Mouse (Mus musculus) adrenal gland, postnatal 25 days (tissue): Measurements from ENCODE around the gene Ddx24. TPM values are rescaled to one million over a fixed set of nuclear protein-coding genes. Genes with fewer than 3 reads are reported as not detected.

Experiments
- DNase-seq: peaks from one replicate; pipeline ENCODE4 v3.0.0; 2021; ENCODE audit warnings: mixed read lengths
- total RNA-seq: library from RNA; stranded (reverse); gene quantifications from 2 replicates; pipeline ENCODE4 v1.2.3, GENCODE M21; 2021

Ddx24 gene
- total RNA-seq, 1 experiment from 2014 or later, result 109 TPM

GRCm38 (mm10) chr12:103389982-103390381 lies 35.6 kb downstream of the Ddx24 start:
- no peak for DNase-seq

GRCm38 (mm10) chr12:103389348-103389727 lies 36.3 kb downstream of the Ddx24 start:
- no peak for DNase-seq

- peak; percentile 95 for DNase-seq
Observed at GRCm38 (mm10) chr12:103388505-103389347, 36.9 kb downstream of the Ddx24 start, which contains the start of gene Otub2. Otub2 (plus strand) TSS chr12:103388682.

DNA sequence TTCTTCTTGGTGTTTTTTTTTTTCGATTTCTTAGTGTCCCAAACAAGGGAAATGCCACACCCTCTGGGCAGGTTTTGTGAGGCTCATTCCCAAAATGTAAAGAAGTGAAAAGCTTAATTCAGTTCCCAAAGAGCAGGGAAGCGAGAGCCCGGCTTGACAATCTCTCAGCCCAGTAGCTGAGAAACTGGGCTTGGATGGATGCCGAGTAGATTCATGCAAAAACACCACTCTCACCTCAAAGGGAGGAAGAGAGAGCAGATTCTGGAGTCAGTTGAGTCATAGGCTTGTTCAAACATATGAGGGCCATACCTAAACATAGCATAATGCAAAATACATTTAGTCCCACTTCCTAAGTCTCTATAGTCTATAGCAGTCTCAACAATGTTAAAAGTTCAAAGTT lies 45.4 kb downstream of the Ddx24 start:
- DNase-seq, result no peak

- DNase-seq, result no peak
Observed at GRCm38 (mm10) chr12:103376774-103377173, 48.9 kb downstream of the Ddx24 start.

DNA sequence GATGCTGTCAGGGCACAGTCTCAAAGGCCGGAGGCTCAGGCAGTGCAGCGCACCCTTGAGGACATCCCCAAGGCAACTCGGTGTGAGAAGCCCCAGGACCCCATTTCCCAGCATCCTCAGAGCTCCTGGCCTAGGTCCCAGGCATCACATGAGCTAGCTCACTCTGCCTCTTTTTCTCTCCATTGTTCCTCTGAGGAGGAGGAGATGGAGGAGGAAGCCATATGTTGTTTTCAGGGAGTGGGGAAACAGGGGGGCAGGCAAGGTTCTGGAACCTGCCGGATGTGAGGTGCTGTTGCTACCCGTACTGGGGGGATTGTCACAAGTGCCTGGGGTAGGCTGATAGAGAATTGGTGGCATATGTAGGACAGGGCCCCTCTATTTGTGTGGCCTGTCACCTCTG lies 49.5 kb downstream of the Ddx24 start:
- no peak for DNase-seq

- no peak for DNase-seq
Observed at GRCm38 (mm10) chr12:103373530-103374236, 51.9 kb downstream of the Ddx24 start.

- DNase-seq, result peak; percentile 59
Observed at GRCm38 (mm10) chr12:103371711-103372110, 53.9 kb downstream of the Ddx24 start.

GRCm38 (mm10) chr12:103370861-103371260 lies 54.8 kb downstream of the Ddx24 start:
- no peak for DNase-seq

GRCm38 (mm10) chr12:103368777-103369176 lies 56.9 kb downstream of the Ddx24 start:
- DNase-seq, result no peak

GRCm38 (mm10) chr12:103368326-103368669 lies 57.3 kb downstream of the Ddx24 start:
- no peak for DNase-seq

DNA sequence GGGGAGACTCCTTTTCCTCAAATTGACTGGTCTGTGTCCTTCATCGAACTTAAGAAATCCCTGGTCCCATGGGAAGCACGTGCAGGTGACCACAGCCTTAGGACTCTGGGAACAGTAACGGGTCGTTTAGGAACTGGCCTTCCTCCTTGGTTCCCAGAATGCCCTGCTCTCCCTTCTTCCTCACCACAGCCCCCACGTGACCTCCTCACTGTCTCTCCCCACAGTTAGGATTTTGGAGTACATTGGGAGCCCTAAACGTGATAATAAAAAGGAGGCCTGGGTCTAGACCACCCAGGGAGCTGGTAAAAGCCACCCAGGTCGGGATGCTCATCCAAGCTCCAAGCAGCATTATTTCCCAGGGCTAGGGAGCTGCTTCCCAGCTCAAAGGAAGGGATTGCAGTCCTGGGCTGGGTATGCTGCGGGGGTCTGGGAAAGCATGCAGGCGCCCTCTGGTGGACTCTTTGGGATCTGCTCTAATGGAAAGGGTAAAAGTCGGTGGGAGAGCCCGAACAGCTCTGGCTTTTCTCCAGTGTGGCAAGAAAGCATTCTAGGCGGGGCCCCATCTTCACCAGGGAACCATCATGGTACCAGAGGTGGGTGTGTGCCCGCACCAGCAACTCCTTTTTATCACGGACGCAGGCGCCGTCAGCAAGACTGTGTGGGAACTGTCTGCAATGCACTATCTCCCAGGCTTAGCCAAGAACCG lies 57.9 kb downstream of the Ddx24 start:
- DNase-seq, result peak; percentile 70

DNA sequence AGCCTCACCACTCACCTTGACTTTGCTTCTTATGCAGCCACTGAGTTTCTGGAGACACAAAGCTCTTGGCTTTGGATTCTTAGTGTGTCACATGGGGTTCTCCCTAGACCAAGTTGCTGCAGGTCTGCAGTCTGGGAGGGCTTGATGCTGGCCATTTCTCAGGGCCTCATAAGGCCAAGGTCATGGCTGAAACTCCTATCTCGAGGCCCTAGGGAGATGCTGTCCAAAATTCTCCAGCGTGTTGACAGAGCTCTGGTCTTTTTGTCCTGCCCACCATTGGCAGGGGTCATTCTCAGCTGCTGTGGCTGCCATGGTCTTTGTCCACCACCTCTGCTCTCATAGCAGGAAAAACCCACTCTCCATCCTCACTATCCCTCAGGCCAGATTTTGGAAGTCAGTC lies 58.5 kb downstream of the Ddx24 start:
- DNase-seq, result no peak

DNA sequence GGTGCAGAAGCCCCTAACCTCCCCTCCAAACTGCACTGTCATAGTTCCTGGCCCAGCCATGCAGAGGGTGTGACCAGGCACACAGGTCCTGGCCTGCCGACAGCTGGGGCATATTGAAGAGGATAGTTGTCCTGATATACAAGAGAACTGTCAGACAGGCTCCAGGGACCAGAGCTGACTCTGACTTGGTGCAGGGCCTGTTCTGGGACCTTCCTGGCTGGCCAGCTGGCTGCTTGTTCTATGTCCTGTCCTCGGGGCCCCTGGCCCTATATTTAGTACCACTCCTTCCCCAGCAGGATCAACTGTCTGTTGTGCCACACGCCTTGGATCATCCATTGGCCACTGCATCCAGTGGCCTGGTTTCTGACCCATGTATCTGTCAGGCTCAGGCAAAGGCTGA lies 63.3 kb downstream of the Ddx24 start:
- DNase-seq, result no peak

- no peak for DNase-seq
Observed at GRCm38 (mm10) chr12:103361539-103362307, 63.9 kb downstream of the Ddx24 start.

- DNase-seq, result no peak
Observed at GRCm38 (mm10) chr12:103360812-103361211, 64.8 kb downstream of the Ddx24 start.

- DNase-seq, result no peak
Observed at GRCm38 (mm10) chr12:103358951-103359801, 66.5 kb downstream of the Ddx24 start.

GRCm38 (mm10) chr12:103358216-103358615 lies 67.4 kb downstream of the Ddx24 start:
- no peak for DNase-seq
